Mouse (Mus musculus) layer of hippocampus, postnatal 14 days (tissue): Measurements from ENCODE around the gene Plcb3. TPM values are rescaled to one million over a fixed set of nuclear protein-coding genes. Genes with fewer than 3 reads are reported as not detected.

ENCODE experiments used
- DNase-seq, 2 experiments: peaks; one replicate each; pipeline ENCODE4 v3.0.0; 2021 to 2022; ENCODE audit warnings: low spot score in 2 of 2, mixed read lengths in 1 of 2
- total RNA-seq, 2 experiments: library from RNA; stranded (reverse); gene quantifications; 2 replicates each; pipeline ENCODE4 v1.2.3; 2021

Plcb3 gene
- total RNA-seq, 2 experiments from 2014 or later = 14.7 to 15.9 TPM

DNA sequence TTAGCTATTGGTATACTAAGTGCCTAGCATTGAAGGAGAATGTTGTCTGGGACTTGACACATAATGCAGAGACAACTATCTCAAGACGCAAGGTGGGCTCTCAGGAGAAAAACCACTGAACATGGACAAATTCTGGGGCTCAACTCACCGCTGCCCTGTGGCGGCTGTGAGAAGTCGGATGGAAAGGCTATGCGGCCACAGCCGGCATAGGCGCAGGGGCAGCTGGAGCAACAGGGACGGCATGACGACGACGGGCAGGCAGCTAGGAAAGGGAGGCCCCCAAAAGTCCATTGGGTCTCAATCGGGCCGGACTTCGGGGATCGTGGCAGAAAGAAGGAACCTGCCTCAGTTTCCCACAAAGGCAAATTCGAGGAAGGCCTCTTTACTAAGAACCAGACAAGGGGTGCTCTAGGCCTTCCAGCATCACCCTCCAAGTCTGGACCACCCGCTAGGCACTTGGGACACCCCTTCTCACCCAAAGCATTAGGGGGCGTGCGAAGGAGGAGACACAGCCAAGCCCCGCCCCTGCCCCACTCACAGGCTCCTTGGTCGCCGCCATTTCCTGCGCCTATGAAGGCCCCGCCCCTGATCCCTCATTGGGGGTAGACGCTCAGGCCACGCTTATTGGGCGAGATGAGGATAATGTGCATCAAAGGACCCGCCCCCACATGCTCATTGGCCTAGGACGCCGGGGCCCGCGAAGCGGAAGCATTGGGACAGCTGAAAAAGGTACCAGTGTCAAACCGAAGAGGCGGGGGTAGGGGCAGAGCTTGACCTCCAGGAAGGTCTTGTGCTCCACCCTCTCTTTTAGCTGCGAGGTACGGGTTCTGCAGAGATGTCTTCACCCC, 16.0 kb upstream of the Plcb3 start, which contains the start of gene Dnajc4:
Gene Dnajc4 (minus strand): TSS at position 562 of the 848 bp plus-strand sequence.
- DNase-seq = peak; percentile 88 to 96

DNA sequence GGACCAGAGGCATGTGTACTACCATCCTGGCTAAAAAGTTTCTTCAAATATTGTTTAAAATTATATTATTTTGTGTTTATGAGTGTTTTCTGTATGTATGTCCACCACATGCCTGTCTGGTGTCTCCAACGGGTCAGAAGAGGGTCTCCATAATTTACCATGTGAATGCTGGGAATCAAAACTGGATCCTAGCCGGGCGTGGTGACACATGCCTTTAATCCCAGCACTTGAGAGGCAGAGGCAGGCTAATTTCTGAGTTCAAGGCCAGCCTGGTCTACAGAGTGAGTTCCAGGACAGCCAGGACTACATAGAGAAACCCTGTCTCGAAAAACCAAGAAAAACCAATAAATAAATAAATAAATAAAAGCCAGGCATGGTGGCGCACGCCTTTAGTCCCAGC, 14.9 kb upstream of the Plcb3 start:
- DNase-seq = peak in 1 of 2 experiments; percentile 1

DNA sequence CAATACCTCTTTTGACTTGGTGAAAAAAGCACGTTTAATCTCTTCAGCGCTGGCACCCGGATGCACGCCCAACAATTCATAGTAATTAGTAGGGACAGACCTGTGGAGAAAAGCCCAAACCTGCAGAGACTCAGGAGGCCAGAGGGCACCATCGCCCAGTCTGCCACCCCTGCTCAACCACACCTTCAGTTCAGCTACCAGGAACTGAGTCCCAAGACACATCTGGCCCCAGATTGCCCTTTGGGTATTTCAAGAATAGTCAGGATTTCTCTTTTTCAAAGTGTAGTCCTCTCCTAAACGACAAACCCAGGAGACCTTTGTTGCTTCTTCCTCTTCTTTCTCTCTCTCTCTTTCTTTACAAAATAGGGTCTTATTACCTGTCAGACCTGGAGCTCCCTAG, 14.4 kb upstream of the Plcb3 start:
- no peak for DNase-seq

DNA sequence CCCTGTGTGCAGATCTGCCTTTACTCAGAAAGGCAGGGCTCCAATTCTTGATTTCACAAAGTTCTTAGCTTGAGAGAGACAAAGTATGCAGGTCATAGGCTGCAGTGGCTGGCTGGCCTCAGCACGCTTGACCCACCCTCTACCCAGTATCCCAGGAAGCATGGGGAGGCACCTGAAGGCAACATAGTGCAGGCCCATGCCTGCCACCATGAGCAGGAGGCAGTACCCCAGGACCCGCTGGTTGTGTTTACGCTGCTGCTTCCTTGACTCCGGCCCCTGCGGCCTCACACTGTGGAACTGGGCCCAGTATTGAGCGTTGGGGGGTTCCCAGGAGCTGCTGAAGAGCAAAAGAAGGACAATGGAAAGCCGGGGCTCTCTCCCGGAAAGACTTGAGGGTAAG, 13.0 kb upstream of the Plcb3 start:
- no peak for DNase-seq

DNA sequence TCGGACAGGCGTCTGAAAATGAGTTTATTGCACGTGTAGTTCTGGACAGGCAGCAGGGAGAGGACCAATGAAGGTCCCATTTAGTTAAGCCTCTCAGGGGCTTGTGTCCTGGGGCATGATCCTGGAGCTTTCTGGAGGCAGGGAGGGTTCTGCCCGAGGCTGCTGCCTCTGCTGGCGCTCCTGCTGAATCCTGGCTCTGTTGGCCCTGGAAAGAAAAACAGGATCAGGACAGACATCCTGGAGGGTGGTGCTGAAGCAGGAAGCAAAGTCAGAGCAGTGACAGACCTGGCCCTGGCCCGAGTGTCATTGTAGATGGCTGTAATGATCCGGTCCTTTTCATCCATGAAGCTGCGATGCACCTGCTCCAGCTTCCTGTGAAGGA, 11.6 kb upstream of the Plcb3 start:
- peak in 1 of 2 experiments; percentile 29 for DNase-seq

DNA sequence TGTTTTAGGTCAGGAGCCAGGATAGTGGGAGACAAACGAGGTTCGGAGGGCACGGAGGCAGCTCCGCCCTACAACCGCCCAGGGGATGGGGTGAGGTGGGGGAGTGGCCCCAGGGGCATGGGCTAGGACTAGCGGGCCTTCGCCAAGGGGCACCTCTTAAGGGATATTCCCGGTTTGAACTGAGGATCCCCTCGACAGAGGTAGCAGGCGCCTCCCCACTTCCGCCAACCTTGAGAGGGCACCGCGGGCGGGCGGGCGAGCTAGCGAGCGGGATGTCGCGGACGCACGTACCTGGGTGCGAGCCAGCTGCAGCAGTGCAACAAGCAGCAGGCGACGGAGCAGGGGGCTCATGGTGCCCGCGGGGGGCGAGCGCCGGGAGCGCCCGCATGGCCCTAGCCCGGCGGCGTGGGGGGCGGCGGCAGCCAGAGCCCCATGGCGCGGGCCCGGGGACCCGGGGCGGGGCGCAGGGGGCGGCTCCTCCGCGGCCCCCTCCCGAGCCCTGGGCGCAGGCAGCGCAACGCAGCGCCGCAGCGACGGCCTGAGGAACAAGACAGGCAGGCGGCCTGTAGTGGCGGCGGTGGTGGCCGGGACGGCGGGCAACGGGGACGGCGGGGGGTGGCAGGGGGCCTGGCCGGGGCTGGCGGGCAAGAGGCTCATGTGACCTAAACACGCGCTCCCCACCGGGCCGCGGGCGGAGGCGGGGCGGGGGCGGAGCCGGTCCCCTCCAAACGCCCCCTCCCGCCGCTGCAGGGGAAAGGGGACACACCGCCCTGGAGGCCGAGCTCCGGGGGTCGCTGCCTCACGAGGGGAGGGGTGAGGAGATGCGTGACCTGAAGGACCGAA, 11.0 kb upstream of the Plcb3 start, which contains the start of gene Vegfb:
Gene Vegfb (minus strand): TSS at position 591 of the 843 bp plus-strand sequence.
- peak in 1 of 2 experiments; percentile 52 for DNase-seq

DNA sequence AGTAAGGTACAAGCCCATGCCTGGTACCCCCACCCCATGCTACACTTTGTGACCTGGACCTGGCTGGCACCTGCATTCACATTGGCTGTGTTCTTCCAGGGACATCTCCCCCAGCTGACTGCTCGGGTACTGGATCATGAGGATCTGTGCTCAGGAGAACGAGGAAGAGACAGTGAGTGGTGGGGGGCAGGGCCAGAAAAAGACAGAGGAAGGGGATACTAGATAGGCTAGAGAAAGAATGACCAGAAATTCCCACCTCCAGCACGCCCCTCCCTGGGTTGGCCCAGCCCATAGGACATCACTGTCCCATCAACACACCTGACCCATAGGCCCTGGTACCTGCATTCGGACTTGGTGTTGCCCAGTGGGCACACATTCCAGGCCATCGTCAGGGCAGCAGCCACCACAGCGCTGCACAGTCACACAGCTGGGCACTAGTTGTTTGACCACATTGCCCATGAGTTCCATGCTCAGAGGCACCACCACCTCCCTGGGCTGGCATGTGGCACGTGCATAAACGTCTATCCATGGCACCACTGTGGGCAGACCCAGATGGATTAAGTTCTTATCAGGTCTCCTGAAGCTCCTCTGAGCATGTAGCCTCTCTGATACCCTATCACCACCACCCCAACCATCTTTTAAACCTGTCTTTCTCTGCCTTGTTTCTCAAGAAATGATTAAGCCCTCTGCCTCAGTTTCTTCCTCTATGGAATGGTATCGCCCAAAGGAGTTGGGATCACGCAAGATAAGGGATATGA, 9.9 kb upstream of the Plcb3 start:
- no peak for DNase-seq

DNA sequence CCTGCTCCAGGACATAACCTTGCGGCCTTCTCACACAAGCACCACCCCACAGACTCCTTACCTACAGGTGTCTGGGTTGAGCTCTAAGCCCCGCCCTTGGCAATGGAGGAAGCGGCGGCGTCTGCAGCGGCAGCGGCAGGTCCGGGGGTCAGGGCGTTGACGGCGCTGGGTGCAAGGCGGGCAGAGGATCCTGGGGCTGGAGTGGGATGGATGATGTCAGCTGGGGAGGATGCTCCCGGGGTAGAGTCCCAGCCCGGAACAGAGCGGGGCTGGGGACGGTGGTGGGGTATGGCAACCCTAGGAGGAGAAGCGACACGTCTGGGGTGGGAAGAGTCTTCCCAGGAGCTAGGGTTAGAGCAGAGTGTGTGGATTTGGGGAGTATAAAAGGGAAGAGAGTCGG, 9.0 kb upstream of the Plcb3 start:
- DNase-seq = no peak

DNA sequence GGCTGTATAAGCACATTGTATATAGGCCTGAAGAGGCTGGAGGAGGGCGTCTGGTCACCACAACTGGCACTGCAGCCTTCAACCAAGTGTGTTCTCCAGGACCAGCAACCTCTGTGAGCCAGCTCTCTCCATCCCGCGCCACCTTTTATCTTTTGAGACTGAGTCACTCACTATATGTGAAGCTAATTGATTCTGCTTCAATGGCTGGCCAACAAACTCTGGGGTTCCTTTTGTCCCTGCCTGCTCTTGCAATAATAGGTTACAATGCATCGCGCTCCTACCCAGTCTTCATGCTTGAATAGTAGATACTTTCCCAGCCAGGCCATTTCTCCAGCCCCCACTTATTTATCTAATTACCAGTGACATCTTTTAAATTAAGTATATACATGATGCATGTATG, 7.4 kb upstream of the Plcb3 start:
- DNase-seq = no peak

DNA sequence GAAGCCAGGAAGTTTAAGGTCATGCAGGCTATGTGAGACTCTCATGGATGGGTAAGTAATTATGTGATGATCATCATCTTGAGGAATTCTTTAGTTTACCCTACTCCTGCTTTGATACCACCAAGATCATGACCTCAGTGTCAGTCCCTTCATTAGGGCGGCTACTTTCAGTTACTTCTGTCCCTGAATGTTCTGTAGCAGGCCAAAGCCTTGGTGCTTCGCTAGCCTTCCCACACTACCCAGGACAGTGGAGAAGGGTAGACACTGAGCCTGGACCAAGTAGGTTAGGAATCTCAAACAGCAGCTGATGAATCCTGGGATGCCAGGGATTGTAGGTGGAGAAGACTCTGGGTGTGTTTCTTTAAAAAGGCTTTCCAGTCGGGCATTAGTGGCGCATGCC, 5.2 kb upstream of the Plcb3 start:
- no peak for DNase-seq

DNA sequence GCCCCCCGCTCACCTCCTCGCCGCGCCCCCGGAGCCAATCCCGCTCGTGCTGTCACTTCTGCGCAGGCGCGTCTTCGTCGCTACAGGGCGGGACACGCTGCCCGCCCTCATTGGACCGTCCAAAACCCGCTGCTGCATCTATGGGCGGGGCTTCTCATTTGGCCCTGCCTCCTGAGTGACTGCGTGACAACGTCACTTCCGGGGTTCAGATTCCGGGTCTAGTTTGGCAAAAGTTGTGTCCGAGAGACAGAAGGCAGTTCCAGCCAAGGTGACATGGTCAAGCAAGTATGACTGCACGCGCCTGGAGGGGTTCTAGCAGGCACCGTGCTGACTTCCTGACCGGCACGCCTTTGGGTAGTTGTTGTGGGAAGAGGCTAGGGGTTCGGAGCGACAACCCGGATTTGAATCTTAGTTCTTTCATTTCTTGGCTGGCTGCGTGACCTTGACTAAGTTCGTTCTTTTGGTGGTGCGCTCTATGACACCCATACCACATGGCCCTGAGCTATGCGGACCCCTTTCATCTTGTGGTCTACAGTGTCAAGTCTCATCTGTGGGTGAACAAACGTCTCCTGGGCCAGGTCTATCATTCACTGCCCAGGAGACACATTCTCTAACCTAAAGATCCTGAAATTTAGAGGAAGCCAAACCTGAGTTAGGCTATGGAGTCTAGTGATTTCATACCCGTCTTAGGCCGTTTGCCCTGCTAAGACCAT, 4.3 kb upstream of the Plcb3 start, which contains the start of gene Fkbp2:
Gene Fkbp2 (minus strand): TSS at position 121 of the 713 bp plus-strand sequence.
- peak; percentile 99 to 100 for DNase-seq

DNA sequence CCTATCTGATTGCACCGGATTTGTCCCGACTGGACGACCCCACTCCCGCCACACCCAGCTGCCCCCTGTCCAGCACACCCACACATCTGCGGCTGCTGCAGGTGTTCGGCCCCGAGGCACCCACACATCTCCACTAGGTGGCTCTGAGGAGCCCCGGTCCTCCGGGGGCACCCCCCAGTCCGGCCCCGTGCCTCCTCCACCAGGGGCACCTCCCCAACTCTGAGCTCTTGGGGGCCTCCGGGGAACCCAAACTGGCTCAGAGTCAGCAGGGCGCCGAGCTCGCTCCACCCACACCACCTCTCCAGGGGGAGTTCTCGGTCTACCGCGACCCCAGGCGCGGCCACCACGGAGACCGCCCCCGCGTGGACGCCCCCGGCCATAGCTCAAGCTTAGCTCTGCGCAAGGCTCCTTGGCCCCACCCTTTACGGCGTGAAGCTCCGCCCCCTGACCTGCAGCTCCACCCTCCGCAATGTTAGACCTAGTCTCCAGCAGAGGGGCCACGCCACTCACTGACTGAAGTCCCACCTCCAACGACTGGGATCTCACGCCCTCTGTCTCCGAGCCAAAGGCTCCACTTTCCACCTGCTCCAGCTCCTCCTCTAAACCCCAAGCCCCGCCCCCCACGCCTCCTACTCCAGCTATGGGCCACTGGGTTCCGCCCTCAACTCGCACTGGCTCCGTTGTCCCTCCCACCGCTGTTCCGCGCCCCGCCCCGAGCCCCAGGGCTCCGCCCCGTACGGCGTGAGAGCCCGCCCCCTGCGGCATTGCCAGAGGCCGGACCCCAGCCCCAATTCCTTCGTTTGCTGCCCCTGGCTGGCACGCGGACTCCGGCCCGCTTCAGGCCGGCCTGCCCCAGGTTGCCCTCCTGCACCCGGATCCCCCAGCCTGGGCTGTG, 3.5 kb upstream of the Plcb3 start:
- DNase-seq = peak; percentile 100

DNA sequence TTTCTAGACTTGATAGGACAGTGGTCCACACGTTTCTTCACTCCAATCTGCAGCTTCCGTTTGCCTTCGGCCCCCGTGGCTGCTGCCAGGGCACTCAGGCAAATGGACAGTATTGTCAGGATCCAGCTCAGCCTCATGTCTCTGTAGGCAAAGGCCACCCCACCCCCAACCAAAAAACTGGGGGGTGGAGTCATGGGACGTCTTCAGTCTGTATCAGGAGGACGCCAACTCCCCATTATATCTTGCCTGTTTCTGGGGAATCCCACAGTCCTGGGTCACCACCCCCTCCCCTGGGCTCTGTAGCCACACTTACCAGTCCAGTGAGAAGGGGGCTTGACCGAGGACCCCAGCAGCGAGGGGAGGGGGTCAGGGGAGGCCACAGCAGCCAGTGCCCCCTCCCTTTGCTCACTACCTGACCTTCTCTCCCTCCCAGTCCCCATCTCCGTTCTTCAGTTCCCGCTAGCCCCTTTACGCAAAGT, 2.8 kb upstream of the Plcb3 start:
- peak in 1 of 2 experiments; percentile 37 for DNase-seq

DNA sequence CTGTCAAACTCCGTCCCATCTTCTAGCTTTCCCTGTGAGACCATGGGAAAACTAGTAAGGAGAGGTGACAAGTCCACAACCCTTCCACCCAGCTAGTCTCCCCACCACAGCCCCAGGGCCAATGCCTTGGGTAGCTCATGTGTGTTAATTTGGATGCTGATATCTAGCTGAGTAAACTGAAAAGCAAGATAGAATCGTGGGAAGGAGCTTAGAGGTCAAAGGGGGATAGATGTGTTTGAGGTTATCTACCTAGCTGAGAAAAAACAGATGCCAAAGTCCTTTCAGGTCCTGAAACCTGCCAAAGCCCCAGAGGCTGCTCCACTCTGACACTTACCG, 2.3 kb upstream of the Plcb3 start:
- DNase-seq = no peak

DNA sequence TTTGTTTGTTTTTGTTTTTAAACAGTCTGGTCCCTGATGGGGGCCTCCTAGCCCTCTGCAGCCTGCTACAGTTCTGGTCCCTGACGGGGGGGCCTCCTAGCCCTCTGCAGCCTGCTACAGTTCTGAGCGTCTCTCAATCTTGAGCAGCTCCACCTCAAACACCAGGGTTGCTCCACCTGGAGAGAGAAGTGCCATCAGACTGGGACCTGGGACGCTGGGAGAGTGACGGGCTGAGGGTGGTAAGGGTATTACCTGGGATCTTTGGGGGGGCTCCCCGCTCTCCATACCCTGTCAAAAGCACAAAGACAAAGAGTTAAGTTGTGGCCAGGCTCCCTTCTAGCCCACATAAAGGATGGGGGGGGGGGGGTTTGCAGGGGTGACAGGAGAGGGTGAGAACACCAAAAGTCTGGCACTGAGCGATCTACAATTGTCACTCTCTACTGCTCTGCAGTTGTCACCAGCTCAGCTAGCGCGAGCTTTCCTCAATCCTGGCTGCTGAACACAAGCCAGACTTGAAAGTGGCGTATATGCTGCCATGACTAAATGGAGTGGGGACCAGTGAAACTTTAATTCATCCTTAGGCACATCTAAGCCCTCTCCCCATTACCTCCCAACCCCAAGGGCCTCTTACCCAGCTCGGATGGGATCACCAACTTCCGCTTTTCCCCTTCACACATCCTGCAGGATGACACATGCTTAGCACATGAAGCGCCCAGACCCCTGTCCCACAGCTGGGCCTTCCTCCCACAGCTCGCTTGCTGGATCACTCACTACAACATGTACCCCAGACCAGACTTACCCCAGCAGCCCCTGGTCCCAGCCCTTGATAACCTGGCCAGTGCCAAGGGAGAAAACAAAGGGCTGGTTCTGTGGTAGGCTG, 1.7 kb upstream of the Plcb3 start:
- no peak for DNase-seq

DNA sequence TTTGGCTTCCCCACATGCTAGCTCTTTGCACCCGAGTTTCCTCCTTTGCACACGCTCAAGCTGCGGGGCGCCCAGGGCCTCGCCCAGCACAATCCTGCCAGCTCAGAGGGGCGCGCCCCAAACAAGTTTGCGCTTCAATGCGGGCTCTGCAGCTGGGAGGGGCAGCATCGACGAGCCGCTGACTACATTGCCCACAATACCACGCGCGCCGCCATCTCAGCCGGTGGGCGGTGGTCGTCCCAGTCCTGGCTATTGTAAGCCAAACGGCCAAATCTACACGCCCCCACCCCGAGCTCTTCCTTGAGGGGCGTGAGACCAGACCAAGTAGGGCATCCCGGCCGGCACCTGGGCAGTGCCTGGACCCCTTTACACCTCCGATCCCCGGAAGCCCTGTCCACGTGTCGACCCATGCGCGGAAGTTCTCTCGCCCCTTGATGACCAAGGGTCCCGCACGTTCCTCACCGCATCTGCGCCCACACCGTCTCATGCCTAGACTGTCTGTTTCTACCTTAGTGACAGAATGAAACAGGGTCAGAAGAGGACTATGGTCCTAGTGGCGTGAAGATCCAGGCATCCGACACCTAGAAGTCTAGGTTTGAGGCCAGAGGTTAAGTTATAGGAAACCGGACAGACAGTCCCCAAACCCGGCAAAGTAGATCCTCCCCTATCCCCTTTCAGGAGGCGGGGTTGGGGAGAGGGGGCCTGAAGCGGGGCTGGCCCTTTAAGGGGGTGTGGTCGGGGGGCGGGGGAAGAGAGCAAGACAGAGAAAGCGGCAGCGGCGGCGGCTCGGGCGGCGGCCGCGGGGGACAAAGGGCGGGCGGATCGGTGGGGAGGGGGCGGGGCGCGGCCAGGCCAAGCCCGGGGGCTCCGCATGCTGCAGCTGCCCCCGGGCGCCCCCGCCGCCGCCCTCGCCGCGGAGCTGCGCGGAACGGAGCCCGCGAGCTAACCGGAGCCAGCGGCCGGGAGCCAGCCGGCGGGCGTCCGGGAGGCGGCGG, 1.8 kb downstream of the Plcb3 start, which contains the start of gene Ppp1r14b:
Gene Ppp1r14b (plus strand): TSS at position 758 of the 995 bp plus-strand sequence.
- DNase-seq = peak; percentile 74 to 82

DNA sequence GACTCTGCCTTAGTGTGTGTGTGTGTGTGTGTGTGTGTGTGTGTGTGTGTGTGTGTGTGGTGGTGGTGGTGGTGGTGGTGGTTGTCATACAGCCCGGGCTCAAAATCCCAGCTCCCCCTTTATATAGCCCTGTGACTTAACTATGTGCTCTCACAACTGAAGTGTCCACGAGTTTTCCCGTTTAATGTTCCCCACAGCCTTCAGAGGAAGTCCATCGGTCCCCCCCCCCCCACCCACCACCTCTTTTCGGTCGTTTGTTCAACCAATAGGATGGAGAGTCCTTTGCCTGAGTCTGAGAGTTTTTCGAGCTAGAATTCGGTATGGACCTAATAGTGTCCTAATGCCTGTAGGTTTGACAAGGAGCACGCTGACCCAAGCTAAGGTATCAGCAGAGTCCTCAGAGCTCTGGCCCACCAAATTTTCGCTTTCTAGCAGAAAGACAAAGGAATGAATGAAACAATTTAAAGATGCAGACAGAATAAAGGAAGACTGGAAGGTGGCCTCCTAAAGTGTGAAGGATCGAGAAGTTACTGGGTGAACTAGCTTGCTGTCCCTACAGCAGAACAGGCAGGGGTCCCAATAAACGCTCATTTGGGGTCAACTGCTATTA, 2.6 kb downstream of the Plcb3 start:
- DNase-seq = no peak
